Mouse (Mus musculus) urinary bladder, postnatal 4 days (tissue): ENCODE measurements at regions not wholly inside any gene's neighbourhood (a gene's known extent, or its start where the extent isn't known, plus 50 kb on each side); places are given as distances from the start of the nearest gene placed in this dataset.
A peak's percentile ranks its signal among the peaks of the same experiment; 100 is the strongest.

Source experiments
- DNase-seq, 2 experiments: peaks; one replicate each; pipeline ENCODE4 v3.0.0; 2021 to 2022; ENCODE audit warnings: low spot score in 2 of 2

DNA sequence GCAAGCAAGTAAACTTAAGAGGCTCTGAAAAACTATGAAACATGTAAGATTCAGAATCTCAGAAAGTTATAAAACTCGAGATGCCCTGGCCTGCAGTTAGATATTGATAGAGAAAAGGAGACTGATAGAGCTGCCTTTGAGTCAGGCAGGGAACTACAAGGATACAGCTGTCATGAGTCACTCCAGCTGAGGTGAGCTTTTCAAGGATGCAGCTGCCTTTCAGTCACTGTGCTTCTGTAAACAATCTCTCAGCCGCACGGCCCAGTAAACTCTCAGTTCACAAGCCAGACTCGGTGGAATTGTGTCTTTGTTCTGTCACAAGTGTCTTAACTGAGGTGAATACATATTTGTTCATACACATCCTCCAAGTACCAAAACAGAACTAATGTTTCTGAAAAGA is 334.9 kb upstream of the Rsrc1 start:
- DNase-seq, result no peak

DNA sequence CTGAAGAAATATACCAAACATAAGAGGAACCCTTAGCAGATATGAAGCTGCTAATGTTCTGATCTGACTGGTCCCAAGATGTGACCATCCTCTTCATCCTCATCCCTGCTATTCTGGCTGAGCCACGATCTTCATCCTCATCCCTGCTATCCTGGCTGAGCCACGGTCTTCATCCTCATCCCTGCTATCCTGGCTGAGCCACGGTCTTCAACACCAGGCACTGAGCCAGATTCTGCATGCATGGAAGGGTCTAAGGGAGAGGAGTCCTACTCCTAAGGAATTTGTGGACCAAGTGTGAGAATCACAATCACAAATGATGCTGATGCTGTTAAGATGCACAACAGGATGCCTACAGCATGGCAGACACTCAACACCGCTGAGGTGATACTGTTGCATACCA is 331.9 kb upstream of the Rsrc1 start:
- no peak for DNase-seq

DNA sequence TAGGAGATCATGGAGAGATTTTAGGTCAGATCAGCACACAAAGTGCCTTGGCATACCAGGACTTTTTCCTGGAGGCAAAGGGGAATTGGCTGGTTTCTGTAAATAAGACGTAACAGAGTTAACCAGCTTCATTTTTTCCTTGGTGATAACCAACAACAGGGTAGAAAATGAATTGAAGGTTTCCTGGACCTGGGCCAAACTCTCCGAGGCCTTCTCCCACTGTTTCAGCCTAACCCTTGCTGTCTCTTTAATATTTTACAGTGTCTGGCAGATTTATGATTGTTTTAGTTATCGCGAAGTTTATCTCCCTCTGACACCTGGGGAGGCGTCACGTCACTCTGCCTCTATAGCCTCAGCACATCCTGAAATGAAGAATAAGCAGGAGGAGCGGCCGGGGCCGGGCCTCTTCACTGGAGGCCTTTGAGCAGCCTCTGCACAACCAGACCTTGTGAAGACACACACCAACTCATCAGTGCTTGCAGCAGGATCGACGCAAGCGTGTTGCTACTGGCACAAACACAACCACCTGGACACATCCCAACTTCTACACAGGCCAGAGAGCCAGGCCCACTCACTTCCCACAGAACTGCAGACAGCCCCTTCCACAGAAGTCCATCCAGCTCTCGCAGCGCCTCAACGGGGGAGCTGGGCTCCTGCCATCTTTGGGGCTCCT is 331.0 kb upstream of the Rsrc1 start:
- peak in 1 of 2 experiments; percentile 17 for DNase-seq

DNA sequence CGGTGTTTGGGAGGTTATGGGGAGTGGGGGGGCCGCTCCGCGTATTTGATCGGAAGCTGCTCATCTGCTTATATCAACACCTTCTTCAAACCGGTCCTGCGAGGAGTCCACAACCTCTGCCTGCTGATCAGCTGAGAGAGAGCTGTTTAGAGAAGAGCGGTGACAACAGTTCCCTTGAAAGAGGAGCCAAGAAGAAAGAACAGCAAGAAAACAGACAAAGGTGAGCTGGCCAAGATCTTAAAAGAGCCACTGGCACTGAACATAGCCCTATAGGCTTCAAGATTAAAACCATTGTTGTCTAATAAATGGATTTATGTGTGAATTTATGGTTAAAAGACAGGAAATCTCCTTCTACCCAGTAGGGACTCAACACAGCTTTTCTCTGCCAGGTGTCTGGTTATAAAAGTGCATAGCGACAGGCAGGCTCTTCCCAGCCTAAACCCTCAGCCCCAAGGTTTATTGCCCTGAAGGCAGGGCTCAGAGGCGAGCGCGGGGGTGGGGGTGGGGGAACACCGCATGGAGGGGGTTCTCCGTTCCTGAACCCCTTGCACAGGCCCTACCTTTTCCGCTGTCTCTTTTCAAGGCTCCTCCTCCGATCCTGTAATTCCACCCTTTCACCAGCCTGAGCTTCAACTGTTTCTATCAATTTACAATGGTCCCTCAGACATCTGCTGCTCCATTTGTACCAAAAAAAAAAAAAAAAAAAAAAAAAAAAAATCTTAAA is 330.3 kb upstream of the Rsrc1 start:
- DNase-seq, result no peak

DNA sequence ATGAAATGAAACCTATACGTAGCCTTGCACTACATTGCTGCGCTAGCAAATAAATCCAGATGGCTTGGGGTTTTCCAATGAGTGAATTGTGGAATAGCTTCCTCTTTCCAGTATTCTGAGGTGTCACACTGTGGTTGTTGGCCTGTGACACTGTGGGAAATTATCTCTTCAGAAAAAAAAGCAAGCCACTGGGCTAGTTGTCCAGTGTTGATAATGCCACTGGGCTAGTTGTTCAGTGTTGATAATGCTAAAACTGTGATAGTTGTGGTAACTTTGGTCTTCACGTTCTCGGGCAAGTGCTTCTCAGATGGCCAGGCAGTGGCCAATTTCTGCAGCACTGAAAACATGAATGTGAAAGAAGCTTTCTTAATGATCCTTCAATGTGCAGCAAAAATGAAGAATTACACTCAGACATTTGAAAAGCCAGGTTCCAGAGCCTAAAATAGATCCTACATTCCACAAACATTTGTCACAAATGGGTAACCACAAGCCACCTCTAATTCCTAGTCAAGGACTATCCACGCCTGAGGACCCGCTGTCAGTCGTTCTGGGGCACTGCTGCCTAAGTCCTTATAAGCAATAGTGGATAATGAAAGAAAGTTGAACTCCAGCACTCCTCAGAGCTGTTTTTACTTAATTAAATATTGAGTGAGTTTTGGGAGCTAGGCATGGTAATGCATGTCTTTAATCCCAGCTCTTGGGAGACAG is 328.9 kb upstream of the Rsrc1 start:
- DNase-seq, result no peak

DNA sequence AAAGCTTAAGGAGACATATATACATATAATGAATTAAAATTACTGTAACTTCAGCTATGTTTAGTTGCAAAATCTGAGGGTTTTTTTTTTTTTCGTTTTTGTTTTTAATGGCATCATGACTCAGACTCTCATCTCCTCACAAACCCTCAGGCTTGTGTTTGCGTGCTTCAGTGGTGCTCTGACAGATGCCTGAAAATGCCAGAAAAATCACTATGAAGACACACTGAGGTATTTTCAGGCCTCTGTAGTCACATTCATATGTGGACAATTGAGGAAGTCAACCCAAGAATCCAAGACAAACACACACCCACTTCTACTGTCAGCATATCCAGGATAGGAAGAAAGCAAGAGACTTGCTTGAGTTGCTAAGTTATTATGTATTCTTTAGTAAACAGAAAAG is 327.2 kb upstream of the Rsrc1 start:
- DNase-seq, result no peak

DNA sequence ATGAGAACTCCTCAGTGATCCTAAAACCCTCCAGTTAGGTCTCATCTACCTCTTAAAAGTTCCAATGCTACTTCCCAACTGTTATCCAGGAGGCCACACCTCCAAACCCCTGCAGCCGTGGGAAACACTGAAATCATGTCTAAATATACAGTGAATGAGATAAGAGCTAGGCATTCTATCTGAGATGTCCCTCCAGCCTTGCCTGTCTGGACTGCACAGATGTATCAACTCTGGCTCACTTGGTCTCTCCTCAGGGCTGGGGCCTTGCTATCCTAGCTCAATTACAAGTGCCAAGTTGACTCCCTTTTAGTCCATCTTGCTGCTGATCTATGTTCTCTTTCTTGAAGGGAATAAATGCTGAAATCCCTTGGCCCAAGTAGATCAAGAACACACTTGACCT is 326.3 kb upstream of the Rsrc1 start:
- DNase-seq, result no peak

DNA sequence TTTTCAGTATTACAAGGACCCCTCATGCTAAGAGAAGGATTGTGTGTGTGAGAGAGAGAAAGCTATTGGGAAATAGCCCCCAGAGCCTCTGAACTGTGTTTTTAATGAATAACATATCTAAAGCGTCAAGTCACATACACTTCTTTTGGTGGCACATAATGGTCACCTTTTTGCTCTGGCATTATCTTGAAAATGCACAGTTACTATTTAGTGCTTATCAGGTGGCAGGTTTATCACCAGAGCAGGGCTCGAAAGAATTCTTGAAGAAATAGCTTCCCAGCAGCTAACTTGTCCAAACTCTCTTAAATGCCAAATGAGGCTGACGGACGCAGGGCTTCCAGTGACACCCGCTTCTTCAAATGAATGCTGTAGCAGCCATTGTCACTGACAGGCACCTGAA is 324.7 kb upstream of the Rsrc1 start:
- no peak for DNase-seq

DNA sequence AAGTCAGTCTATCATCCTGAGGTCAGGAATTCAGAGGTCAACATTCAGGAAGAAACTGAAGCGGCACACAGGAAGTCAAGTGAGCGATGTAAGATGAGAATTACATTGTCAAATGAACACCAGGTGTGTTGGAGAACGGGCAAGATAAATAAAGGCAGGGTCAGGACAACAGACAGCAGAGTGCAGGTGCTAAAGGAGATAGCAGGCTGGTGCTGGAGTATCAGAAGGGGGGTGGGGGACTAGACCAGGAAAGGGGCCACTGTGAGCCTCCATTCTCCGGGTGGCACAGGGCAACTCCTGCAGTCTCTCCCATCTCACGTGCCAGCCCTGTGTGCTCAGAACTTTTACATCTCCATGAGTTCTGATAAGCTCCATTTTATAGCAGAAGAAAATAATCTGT is 320.6 kb upstream of the Rsrc1 start:
- no peak for DNase-seq

DNA sequence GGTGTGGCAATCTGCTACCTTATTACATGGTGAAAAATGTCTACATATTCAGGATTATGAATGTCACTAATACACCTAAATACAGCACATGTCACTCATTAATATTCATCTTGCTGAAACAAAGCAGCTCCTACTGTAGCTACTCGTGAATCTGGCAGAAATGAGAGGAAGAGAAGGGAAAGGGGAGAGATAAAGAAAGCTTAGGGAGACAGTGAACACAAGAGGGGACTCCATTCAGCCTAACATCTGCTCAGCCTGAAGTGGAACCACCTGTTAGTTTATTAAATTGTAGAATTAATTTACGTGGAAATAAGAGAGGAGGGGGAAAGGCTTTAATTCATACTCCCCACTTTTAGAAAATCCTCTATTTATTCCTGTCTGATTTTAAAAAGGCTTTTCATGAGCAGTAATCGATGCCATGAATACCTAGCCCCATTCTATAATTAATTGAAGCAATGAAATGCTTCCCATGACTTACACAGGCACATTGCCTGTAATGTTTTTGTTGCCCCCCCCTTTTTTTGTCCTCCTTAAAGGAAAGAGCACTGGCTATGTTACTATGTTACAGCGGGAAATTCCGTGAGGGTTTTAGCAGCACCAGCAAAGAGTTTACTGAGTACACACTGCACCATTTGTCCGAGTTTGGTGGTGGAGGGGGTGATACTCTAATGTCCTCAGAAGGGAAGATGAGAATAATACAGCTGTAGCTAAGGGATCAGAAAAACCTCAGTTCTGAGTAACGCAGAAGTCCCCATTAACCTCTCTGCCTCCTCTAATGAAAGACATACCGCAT is 319.2 kb upstream of the Rsrc1 start:
- no peak for DNase-seq

DNA sequence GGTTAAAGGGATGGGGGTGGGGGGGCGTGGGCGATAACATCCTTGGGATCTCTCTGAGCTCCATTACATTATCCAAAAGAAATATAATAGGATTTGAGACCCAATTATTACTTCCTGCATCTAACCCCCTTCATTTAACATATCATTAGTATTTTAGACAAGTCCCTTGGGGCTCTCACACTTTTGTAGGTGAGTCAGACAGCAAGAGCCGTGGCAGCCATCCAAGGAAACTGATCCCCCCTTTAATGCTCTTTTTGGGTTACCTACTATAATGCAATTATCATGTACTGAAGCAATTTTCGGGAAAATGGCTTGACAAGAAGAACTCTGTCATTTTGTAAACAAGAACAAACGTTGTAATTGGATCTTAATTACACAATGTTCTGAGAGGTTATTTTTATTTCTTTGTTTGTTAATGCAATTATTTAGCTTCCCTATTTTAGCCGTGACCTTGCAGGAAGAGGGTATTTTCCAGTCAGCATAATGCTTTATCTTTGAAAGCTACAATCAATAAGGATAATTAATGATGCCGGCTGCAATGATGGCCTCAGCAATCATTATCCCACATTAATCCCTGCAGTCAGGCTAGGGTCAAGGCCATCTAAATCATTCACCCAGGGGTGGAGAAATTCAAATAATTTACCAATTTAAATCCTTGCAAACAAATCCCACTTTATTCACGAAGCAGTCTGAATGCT is 297.5 kb upstream of the Rsrc1 start:
- DNase-seq, result no peak

DNA sequence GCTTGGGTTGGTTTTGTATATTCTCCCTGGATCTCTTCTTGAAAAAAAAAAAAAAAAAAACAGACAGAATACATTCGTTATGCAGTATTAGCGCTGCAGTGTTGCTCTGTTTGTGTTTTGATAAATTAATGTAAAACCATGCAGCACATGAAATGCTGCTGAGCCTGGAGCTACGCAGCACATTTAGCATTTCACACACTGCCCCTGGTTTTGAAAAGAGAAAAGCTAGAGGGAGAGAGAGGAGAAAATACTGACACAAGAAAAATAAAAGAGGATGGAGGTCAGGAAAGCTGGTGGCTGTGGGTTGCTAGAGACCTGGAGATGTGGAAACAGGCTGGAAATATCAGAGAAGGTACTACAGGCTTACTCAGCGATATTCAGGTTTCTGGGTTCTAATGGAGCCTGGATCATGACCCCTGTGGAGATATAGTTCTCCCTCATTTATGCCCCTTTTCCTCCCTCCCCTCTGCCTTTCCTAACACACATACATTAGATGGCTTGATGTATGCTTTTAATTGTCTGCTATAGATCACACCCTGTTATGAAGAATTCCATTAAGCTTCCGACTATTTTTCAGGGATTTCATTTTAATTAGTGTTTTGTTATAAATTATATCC is 296.8 kb upstream of the Rsrc1 start:
- no peak for DNase-seq

DNA sequence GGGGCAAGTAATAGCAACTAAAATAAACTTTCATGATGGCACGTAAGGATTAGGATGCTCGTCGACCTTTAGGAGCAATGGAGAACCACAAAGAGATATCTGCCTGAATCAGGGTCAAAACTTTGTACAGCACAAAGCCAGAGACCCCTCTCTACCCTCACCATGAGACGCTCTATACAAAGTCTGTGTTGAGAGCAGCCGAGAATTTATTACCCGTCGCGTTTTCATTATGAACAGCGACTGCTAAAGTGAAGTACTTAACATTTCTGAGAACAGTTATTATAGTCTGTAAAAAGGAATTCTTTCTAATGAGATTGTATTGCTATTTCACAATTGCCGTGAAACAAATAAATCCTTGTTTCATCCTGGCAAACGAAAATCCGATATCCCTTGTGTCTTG is 296.1 kb upstream of the Rsrc1 start:
- no peak for DNase-seq

DNA sequence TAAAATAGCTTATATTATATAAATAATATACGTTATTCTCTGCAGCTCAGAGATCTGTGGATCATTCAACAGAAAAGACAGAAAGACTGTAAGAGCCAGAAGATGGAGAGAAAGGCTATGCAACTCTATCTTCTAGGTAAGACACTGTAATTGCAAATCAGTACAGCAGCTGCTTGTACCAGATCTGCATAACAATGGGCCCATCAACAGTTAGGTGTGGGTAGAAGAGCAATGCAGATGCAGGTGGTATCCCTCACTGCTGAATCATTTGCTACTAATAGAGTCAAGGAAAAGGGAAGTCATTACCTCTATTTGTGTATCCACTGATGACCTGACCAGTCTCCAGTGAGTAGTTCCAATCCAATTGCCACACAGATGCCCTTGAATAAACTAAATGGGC is 294.1 kb upstream of the Rsrc1 start:
- no peak for DNase-seq

DNA sequence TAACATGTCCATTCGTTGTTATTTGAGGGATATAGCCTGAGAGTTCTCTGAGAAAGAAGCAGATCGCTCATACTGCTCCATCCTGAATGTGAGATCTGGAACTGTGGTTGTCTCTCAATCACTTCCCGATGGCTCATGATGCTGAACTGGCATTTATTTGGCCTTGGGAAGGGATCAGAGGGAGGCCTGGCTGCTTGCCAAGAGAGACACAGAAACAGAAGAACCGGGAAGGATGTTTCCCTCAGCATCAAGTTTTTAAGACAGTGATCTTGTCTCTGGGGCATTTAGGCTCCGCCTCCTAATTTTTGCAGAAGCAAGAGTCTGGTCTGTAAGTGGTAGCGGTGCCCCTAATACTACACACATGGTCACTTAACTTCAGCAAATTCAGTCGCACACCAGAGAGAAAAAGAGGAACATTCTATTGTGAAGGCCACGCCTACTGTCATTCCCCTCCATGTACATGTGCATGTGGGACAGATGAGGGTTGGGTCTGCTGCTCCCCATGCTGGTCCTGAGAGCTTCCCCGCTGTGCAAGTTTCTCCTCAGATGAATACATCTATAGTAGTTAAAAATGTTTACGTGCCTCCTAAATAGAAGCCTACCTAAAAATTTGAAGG is 290.2 kb upstream of the Rsrc1 start:
- DNase-seq, result no peak

DNA sequence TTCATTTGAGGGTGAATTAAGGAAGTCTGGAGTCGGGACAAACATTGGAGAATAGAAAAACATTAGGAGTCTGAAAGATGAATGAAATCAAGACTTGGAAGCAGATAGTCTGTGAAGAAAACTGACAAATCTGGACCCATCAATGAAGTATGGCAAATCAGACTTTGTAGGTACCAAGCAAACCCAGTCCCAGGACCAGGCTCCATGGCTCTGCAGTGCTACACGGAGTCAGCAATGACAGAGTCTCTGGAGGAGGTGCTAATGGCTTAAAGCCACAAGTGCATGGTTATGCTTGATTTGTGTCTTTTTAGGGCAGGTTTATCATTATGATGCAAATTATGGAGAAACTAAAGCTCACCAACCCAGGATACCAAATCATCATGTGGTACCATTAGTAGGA is 286.1 kb upstream of the Rsrc1 start:
- DNase-seq, result no peak

DNA sequence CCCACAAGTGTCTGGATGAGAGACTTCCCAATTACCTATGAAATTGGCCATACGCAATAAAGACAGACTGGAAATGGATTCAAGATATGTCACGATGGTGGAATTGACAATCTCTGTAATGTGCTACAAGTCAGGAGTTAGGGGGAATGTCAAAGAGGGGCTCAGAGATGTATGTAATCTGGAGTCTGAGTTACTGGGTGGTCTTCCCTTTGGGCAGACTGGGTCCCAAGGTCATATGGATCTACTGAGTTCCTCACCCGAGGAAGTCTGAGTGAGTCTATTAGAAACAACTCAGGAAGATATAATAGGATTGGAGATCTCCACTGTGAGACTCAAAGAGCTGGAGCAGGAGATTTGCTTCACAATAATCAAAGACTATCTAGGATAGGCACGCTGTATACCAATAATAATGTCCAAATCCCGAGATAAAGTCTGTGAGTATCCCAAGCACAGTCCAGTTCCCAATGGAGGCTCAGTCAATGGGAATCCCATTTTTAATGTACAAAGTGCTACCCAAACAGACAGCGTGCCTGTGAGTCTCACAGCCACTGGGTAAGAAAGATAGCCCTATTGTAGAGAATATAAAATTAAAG is 285.4 kb upstream of the Rsrc1 start:
- no peak for DNase-seq

DNA sequence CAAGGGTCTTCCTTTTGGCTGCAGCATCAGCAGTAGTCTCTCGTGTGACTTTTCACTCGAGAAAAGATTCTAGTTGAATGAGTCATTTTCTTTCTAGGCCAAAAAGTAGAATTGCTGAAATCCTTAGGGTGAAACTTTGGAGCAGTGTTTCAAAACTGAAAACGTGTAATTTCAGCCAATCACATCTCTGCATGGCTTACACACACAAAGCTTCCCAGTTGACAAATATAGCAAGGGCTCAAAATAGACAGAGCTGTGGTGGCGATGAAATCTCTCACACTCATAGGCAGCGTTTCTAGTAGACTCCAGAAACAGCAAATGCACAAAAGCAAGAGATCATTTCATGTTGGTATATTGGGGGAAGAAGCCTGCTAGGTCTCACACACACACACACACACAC is 283.1 kb upstream of the Rsrc1 start:
- DNase-seq, result no peak

DNA sequence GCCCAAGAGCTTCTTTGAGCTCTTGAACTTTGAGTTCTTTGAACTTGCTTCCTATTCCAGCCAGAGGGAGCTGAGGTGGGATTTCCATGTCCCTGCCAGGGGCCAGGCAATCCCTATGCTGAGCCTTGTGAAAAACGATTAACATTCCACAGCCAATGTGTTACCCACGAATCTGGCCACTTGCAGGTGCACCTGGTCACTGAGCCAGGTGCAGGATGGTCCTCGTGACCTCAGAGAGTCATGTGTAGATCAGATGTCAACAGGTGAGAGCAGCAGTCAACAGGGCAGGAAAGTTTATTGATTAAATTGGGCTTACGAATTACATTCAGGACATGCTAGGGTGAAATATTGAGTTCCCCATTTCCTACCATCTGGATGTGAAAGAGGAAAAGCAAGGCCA is 275.4 kb upstream of the Rsrc1 start:
- DNase-seq, result no peak

DNA sequence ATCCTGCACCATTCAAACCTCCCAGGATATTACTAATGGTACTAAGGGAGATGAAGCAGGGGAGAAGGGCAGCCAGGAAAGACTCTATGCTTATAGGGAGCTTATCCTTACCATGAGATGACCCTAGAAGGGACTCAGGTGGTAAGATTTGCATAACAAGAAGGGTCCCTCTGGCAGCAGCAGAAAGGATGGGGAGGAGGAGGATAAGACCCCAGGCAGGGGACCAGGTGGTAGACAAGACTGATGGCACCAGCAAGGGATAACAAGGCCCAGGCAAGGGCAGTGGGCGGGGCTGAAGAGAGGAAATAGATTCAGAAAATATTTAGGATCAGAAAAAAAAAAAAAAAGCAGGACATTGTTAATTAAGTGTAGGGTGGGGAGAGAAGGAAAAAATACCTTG is 245.7 kb upstream of the Rsrc1 start:
- DNase-seq, result no peak
